Mouse (Mus musculus) neutrophil, adult 5-6 weeks (primary cell): Measurements from ENCODE around the gene Thsd4. TPM values are rescaled to one million over a fixed set of nuclear protein-coding genes. Genes with fewer than 3 reads are reported as not detected.

Experiments used
- ATAC-seq: fragments of 151-379, 151-347 bp; 2 replicates; pipeline ENCODE4 v1.8.0; 2017; ENCODE audit warnings: mild to moderate bottlenecking, moderate TSS enrichment; ENCODE audit not compliant: insufficient number of reproducible peaks, poor library complexity, low FRiP score, severe bottlenecking; ENCODE audit errors: extremely low read depth
- total RNA-seq: library from RNA; stranded (forward); fragments of 200-1000 nt; gene quantifications from 2 replicates; pipeline ENCODE4 v1.2.3, GENCODE M21; 2017

The Thsd4 gene
- total RNA-seq, 1 experiment from 2014 or later: 0.12 TPM

DNA sequence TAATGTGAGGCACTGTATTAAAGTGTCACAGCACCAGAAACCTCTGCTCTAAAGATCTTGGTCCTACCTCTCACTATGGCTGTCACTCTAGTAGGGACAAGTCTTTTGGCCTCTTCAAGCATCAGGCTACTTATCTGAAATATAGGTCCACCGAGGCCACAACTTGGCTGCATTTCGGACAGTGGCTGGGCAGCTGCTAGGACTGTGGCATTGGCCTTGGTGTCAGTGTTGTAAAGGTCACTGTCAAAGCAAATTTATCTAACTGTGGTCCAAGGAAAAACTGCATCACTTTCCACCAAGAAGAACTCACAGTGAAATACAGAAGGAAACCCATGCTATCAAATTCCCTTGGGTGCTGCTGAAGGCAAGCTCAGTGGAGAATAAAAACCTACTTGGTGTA lies 197.1 kb downstream of the Thsd4 start:
- no peak for ATAC-seq

DNA sequence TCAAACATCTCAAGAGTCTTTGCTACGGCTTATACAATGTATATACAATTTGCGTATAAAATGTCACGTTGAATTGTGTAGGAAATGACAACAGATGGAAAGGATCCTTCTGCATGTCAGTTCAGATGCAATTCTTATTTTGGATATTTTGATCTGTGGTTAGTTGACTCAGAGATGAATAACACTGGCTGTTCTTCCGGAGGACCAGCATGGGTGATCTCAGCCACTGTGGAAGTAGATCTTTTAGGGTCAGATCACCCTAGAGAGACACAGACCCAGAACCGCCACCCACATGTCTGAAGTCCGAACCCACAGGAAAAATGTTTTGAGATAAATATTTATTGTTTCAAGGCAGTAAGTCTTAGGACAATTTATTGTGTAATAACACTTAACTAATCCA lies 198.4 kb downstream of the Thsd4 start:
- ATAC-seq: no peak

DNA sequence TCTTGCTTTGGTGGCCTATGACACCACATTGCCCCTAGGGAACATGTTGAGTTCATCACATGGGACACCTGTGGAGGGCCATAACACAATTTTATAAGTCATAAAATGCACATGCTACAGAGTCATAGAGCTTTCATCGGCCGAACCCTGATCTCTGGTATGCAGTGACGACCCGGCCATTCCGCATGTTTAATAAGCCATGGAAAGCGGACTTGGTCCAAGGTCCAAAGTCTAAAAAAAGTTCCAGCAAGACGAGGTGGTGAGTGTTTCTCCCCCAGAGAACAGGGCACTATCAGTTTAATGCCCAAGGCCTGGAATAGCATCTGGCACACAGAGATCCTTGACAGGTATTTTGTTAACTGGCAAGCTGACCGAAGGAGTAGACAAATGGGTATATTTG lies 204.6 kb downstream of the Thsd4 start:
- no peak for ATAC-seq

DNA sequence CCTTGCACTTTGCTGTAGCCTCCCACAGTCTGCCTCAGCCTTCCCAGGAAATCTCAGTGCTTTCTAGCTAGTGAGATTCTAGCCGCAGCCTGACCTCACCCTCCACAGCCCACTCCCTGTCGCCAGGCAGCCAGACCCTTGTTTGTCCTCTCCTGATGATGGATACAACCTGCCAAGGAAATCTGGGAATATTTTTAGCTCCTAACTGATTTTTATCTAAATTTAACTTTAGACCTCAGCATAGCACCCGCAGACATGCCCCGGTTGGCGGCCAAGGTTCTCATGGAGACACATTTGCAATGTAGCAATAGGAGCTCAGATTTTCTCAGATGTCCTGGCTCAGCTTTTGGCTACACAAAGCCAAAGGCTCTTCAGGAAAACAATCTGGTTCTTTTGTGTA lies 205.3 kb downstream of the Thsd4 start:
- ATAC-seq: no peak

DNA sequence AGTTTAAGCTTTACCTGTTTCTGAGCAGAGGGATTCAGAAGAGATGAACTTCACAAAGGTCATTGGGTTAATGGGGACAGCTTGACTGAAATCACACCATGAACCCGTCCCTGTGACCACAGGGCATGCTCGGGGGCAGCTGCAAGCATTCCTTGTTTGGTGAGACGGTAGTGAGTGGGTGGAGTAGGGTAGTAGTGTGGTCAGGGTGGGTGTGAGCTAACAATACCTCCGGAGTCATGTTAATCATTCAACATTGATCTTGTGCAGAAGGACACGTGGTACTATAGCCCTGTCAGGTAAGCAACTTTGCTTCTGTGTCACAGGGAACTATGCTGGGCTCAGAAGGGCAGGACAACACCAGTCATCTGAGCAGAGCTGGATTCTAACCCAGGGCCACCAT lies 206.3 kb downstream of the Thsd4 start:
- no peak for ATAC-seq

DNA sequence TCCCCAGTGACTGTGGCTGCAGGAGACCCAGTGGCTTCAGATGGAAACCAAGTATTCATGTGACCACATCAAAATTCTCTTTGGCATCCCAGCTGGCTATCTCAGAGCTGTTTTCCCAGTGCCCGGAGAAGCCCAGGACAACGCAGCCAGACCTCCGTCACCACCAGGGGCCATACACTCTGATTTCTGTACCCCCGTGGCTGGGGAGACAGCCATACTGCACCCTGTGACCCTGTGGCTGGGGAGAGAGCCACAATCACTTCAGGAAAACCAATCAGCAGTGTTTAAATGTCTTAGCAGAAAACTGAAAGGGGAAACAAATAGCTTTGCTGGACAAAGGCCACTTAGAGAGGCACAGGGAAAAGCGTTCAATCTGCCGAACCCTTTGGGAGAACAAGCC lies 208.2 kb downstream of the Thsd4 start:
- no peak for ATAC-seq

DNA sequence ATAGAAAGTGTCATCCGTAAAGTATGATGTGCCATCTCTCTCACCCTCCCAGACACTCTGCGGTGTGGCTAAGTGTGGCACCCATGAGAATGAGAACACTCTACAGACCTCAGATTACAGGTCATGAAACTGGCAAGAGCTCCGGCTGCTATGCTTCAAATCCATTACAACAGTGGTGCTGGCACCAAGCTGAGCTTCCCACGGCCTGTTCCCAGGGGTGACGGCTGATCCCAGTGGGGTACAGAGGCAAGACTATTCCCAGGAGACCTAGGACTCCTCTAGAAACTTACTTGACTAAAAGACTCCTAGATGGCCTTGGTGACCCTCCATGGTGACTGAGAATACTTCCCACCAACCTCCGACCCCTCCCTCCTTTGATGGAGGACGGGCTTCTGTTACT lies 209.2 kb downstream of the Thsd4 start:
- no peak for ATAC-seq

DNA sequence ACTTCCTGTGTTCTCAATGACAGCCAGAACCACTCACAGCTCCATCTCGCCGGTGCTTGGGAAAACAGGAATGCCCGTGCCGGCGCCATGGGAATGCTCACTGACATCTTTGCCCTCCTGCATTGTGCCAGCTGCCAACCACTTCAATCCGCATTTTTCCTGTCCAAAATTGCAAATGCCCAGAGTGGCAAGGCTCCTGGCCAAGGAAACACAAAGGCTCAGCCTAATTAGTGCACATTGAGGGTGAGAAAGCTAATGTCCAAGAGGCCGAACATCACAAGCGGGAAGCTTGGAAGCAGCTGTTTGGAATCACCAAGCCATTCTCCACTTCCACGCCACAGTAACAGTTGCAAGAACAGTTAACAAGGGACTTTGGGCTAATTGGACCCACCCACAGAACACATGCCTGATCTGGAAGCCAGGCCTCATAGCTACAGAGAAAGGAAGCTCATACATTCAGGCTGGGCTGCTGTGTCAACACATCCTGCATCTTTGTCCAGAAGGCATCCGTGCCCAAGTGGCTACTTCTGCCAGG lies 210.2 kb downstream of the Thsd4 start:
- no peak for ATAC-seq

DNA sequence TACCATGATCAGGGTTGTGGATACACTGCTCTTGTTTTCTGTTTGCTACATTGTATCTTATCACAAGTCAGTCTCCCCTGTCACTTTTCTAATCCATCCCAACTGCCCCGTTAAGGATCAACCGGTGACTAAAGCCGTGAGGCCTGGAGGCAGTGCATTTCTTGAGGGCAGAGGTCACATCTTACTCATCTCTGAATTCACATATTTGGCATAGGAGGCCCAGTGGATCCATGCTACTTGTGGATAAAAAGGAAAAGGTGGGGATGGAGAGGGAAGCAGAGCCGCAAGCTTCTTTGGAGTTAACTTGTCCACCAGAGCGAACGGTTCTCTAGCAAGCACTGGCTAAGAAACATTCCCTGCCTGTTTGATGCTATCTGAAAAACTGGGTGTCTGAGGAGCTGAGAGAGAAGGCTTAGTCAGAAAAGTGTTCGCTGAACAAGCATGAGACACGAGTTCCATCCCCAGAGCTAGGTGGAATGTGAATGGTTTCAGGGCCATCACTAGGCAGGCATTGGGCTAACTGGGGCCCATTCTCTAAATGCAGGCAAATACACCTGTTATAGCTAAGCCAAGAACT lies 211.0 kb downstream of the Thsd4 start:
- ATAC-seq: no peak

DNA sequence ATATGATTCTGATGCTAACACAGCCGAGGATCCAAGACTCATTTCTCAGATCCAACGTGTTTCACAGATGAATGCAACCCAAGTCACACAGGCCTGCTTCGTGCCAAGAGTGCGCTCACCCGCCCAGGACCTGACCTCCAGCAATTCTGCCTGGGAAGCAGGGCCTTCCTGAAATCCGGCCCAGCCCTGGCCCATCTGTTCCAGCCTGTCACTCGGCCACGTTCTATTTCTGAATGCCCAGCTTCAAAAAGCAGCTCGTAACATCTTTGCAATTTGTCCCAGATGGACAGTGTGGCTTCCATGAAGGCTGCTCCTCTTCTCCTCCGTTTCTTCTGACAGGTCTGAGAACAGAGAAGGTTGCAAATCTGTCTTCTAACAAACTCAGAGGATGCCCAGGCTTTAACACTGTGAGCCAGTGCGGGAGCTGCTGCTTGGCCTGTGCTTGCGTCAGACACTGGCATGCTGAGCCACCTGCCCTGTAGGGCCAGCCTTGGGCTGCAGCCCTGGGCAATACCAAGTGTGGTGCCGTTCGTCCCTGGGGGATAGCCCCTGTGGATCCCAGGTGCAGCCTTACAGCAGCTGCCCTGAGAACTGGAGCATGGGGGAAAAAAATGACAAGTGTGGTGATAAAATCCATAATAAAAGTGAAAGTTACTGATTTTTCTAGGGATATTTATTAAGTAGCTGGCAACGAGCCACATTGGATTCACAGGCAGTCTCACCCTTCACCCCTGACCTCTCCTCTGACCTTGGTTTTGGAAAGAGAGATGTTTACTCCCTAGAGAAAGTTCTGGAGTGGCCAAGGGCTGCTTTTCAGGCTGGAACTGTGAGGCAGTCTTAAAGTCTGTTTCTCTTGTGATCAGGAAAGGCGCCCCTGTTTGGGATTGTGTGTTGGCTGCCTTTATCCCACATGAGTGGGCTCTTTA lies 211.8 kb downstream of the Thsd4 start:
- ATAC-seq: no peak

DNA sequence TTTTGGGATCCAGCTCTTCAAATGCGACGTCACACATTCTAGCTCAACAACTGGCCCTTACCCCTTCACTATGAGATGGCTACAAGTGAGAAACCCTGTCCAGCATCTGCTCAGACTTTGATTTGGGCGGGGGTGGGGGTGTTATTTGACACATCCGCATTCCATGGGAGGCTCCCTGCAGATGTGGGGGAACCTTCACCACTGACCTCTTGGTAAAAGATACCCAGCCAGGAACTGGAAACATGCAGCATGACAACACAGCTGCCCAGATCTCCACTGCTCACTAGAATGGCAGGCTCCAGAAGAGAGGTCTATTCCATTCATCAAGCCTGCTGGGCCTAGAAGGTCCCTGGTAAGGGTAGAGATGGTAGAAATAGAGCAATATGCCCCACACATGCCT lies 213.7 kb downstream of the Thsd4 start:
- ATAC-seq: no peak

DNA sequence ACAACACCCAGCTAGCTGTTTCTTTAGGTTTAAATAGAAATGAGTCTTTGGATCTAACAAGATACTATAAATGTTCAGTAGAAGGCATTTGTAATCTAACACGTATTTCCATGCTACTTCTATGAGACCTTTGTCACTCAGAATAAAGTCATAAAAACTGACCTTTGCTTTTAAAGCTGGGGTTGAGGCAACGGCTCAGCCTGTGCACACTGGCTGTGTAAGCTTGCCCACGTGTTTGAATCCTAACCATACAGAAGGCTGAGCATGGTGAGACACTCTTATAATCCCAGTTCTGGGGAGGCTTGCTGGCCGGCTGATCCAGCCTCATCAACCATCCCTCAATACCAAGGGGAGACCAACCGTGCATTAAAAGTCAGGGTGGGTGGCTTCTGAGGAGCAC lies 214.4 kb downstream of the Thsd4 start:
- no peak for ATAC-seq

DNA sequence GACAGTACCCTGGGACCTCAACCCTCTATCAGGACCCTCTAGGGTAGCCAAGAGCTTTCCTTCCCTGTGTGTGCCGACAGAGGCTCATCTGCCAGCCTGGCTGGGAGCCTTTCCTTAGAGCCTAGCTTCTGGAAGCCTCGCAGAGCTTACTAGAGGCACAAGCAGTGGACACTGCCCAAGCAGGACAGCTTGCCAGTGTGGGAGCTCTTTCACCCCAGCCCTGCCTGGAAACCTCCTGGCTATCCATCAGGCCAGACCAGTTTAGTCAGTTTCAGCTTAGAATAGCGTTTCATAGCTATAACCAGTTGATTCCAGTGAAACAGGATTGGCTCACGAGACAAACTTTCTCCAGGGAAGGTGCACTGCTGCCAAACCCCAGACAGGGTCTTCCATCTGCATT lies 215.6 kb downstream of the Thsd4 start:
- no peak for ATAC-seq

DNA sequence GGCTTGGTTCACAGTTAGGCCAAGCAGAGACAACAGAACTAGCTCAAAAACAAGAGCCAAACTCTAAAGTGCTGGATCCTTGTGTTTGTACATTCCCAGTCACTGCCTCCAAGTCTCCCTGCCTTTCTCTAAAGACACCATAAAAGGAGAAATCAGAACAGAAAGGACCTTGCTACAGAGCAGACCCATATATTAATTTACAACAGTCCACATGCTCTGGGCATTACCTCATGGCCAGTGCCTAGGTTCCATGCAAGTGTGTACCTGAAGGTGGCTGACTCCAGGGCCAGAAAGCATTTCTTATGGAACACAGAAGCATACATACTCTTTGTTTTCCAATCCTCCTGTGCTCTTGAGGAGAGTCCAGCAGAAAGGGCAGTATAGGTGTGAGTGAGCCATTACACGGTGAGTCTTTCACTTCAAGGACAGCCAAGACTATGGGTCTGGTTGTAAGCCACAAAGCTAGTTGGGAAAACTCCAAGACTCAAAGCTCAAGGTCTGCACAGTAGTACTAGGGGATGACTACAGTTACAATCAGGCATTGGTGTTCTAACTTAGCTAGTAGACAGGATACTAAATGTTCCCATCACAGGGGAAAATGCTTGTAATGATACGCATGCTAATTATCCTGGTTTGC lies 216.5 kb downstream of the Thsd4 start:
- ATAC-seq: no peak

DNA sequence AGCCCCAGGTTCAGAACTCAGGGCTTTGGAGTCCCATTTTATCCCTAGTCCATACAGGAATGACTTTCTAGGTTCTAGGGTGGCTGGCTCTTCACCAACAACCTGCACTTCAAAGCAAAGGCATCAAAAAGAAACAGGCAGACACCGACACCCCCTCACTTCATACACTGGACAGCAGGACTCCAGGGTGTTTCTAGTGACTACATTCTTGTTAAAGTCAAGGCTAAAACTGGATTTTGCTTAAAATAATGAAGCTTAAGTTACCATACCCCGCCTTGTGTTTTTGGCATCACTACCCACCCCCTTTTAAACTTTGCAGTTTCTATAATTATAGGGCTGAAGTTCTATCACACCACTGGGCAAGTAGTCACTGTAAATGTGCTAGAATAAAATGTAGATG lies 225.6 kb downstream of the Thsd4 start:
- ATAC-seq: no peak

DNA sequence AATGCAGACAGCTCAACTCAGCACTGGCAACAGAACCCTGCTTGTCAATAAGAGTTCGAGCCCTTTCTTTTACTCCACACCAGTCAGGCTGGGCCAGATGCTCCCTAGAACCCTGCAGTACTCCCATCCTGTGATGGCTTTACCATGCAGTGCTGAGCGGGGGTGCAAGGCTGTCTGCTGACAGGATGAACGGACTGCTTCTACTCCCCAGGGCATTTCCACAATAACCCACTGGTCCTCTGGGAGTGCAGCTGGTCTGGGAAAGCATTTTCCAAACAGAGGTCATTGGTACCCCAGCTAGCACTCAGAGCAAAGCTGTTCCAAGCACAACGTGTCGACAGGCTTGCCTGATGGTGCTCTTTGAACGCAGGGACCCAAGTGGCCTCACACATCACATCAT lies 226.6 kb downstream of the Thsd4 start:
- no peak for ATAC-seq

DNA sequence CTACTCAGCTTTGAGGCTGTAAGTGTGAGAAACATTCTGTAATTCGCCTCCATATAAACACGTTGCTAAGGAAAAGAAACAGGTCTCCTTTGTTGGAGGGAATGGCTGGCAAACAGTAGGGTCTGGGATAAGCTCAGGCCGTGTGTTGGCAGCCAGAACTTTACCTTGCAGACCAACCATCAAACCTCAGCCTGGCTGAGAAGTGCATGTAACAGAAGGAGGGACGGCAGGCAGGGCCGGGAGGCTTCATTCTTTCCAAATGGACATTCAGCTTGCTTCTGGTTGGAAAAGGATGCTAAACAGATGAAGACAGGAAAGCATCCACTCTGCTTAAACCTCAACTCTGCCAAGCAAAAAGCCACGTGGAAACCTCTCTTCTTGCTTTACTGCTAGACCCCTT lies 228.7 kb downstream of the Thsd4 start:
- ATAC-seq: no peak

DNA sequence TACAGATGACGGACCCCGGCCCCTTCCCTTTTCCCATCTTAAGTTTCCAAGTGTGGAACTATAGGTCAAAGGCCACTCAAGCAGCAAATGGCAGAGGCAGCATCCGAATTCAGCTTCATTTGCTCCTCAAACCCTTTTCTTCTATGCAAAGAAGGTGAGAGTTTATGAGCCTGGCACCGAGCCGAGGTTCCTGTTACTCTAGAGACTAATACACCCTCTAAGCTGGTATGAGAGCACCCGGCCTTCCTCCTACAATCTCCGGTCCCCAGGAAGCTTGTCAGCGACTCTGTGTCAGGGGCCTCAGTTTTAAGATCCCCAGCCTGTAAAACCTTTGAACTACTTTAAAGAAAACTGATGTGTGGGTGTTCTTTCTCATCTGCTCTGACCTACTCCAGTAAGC lies 231.1 kb downstream of the Thsd4 start:
- ATAC-seq: no peak

DNA sequence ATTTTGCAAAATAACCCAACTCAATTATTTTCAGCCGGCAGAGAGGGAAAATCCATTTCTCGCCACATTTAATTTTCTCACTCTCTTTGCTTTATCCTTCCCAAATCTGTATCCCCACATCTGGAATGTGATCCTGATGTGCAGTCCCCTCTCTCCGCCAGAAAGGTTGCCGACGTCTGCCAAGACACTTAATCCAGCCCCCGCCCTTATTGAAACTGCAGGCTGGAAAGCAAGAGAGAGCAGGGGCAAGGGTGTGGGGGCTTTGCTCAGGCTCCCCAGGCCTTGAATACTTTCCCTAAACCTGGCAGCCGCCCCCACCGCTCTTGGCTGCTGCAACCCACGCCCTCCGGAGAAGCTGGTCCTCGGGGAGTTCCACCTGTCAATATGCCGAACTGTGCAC lies 233.1 kb downstream of the Thsd4 start:
- no peak for ATAC-seq

DNA sequence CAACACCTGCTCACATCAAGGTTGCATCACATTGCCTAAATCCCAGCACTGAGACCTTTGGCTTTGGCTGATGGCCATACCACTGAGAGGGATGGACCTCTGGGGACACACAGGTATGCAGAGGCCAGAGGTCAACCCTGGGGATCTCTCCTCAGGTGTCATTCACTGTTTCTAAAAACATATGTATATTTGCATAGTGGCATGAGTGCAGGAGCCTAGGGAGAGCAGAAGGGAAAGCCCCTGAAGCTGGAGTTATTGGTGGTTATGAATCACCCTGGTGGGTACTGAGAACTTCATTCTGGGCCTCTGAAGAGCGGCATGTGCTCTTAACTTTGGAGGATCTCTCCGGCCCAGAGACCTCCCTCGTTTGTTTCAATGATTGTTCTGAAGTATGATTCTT lies 235.5 kb downstream of the Thsd4 start:
- no peak for ATAC-seq
